Mouse (Mus musculus): ENCODE measurements around the gene Ldb1. TPM values are rescaled to one million over a fixed set of nuclear protein-coding genes. Genes with fewer than 3 reads are reported as not detected.

Ldb1 gene
- total RNA-seq, 2 experiments from 2014 or later = 113 to 119 TPM

DNA sequence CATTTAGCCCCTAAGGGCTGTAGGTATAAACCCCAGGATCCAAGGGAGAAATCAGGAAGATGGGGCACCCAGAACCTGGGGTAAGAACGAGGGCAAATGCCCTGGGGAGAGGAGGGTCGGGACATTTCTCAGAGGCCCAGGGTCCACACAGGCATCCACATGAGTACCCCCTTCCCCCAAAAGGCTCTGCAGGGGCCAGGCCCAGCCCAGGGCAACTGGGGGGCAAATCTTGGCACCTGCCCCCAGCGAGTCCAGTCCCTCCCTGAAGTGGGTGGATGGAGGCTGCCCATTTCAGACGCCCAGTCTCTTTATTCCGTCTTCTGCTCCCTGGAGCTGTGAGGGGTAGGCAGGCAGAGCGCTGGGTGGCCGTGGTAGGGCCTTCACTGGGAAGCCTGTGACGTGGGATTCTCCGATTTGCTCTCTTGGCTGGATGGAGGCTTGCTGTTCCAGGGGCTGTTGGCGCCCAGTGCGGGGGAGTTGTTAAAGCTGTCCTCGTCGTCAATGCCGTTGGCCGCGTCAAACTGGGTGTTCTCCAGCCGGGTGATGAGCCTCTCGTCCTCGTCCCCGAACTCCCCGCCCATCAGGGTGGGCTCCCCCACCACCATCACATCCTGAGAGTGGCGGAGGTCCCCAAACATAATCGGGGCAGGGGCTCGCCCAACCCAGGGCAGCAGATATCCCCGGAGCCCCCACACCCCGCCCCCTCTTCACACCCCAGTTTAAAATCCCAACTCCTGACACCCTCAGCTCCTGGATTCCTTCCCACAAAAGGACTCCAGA is 12.1 kb downstream of the Ldb1 start:
- peak overlapping the region; percentile 53; the same call in 1 of the 2 replicates for H3K27ac ChIP-seq
- TF ChIP-seq CTCF (conservative IDR thresholded peaks at IDR 0.05) = no peak
- peak in 1 of 2 experiments; percentile 51 for DNase-seq (ENCODE audit: low spot score in 2 of 2)
- no peak overlapping the region for H3K4me3 ChIP-seq

- DNase-seq (ENCODE audit: low spot score in 2 of 2) = no peak
- no peak for TF ChIP-seq CTCF (conservative IDR thresholded peaks at IDR 0.05)
- Histone ChIP-seq H3K4me3 (no peak overlapping the region), H3K27ac (no peak overlapping the region)
These were observed 13.2 kb downstream of the Ldb1 start for GRCm38 (mm10) chr19:46031689-46032432.

GRCm38 (mm10) chr19:46030196-46030983 is 14.6 kb downstream of the Ldb1 start:
- DNase-seq (ENCODE audit: low spot score in 2 of 2) = no peak
- no peak for TF ChIP-seq CTCF (conservative IDR thresholded peaks at IDR 0.05)
- Histone ChIP-seq H3K4me3 (no peak overlapping the region), H3K27ac (no peak overlapping the region)

- no peak for TF ChIP-seq CTCF (conservative IDR thresholded peaks at IDR 0.05)
- Histone ChIP-seq H3K4me3 (no peak overlapping the region), H3K27ac (no peak overlapping the region)
- no peak for DNase-seq (ENCODE audit: low spot score in 2 of 2)
These were observed 15.4 kb downstream of the Ldb1 start for GRCm38 (mm10) chr19:46029652-46030051.

DNA sequence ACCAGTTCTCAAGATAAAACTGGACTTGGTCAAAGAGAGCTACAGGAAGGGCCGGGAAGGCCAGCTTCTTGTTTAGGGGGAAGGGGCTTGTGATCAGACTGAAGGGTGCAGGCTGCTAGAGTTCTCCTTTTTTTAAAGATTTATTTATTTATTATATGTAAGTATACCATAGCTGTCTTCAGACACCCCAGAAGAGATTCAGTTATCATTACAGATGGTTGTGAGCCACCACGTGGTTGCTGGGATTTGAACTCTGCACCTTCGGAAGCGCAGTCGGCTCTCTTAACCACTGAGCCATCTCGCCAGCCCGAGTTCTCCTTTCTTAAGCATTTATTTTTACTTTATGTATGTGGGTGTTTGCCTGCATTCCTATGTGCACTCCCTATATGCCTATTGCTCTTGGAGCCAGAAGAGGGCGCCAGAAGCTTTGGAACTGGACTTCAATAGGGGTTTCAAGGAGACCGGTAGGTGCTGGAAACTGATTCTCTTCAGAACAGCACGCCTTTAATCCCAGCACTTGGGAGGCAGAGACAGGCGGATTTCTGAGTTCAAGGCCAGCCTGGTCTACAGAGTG is 16.2 kb downstream of the Ldb1 start:
- no peak for DNase-seq (ENCODE audit: low spot score in 2 of 2)
- H3K27ac ChIP-seq = no peak overlapping the region
- H3K4me3 ChIP-seq = no peak overlapping the region
- peak; percentile 55 for TF ChIP-seq CTCF (conservative IDR thresholded peaks at IDR 0.05)

DNA sequence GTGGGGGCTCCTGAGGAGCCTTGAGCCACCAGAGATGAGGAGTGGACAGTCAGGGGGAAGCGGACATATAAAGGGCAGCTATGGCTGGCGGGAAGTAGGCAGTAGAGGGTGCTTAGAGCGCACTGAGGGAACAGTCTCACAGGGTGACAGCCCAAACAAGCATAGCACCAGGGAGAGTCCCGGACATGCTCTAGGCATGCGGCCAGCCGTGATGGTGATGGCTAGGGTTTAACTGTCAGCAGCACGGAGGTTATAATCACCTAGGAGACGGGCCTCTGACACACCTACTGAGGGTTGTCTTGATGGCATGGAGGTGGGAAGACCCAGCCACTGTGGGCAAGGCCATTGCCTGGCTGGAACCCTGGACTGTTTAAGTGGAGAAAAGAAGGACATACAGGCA is 18.4 kb downstream of the Ldb1 start:
- TF ChIP-seq CTCF (conservative IDR thresholded peaks at IDR 0.05) = no peak
- no peak overlapping the region for H3K27ac ChIP-seq
- DNase-seq (ENCODE audit: low spot score in 2 of 2) = no peak
- H3K4me3 ChIP-seq = no peak overlapping the region

DNA sequence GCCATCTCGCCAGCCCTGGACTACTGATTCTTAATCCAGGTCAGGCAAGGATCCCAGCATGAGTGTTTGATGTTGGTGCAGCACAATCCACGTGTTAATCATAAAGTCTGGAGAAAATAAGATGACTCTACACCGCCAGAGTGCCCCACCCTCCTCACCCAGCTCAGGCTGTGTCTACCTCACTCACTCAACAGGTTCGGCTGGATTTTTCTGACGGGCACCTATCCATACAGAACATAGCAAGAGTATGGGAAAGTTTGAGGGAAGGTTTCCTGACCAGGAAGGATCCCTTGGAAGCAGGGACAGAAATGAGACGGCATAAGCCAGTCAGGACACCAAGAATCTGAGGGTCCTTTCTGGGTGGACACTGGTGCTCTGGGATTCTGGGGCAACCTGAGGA is 20.1 kb downstream of the Ldb1 start:
- no peak overlapping the region for H3K4me3 ChIP-seq
- H3K27ac ChIP-seq = no peak overlapping the region
- TF ChIP-seq CTCF (conservative IDR thresholded peaks at IDR 0.05) = no peak
- DNase-seq (ENCODE audit: low spot score in 2 of 2) = no peak

DNA sequence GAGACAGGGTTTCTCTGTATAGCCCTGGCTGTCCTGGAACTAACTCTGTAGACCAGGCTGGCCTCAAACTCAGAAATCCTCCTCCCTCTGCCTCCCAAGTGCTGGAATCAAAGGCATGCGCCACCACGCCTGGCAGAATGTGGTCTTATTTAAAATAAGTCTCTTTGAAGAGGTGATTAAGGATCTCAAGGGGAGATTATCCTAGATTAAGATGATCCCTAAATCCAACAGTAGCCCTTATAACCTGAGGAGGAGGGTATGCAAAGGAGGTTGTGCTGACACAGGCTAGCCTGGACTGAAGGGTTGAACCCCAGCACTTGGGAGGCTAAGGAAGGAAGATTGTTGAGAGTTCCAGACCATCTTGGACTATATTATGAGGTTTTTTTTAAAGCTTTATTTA is 29.0 kb downstream of the Ldb1 start:
- DNase-seq (ENCODE audit: low spot score in 2 of 2) = no peak
- H3K27ac ChIP-seq = no peak overlapping the region
- H3K4me3 ChIP-seq = no peak overlapping the region
- no peak for TF ChIP-seq CTCF (conservative IDR thresholded peaks at IDR 0.05)

GRCm38 (mm10) chr19:46014572-46015178 is 30.3 kb downstream of the Ldb1 start:
- TF ChIP-seq CTCF (conservative IDR thresholded peaks at IDR 0.05) = peak; percentile 98
- no peak overlapping the region for H3K4me3 ChIP-seq
- peak; percentile 81 to 86 for DNase-seq (ENCODE audit: low spot score in 2 of 2)
- no peak overlapping the region for H3K27ac ChIP-seq

DNA sequence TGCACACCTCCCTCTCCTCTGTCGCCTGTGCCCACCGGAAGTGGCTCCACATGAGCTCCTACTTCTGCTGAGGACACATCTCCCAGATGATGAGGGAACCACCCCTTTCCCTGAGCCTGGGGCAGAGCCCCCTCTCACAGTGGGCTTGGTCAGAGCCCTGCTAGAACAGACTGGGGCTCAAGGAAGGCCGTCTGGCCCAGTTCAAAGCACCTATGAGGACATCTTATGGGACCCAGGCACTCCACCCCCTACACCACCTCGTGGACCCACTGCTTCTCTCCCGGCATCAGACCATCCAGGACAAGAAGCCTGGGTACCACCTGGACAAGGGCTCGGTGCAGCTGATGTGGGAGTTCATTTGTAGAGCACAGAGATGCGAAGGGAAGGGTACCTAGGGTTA is 39.3 kb downstream of the Ldb1 start:
- no peak for TF ChIP-seq CTCF (conservative IDR thresholded peaks at IDR 0.05)
- no peak overlapping the region for H3K4me3 ChIP-seq
- no peak for DNase-seq (ENCODE audit: low spot score in 2 of 2)
- H3K27ac ChIP-seq = no peak overlapping the region

GRCm38 (mm10) chr19:46004814-46005466 is 40.1 kb downstream of the Ldb1 start:
- DNase-seq (ENCODE audit: low spot score in 2 of 2) = no peak
- no peak overlapping the region for H3K4me3 ChIP-seq
- no peak for TF ChIP-seq CTCF (conservative IDR thresholded peaks at IDR 0.05)
- no peak overlapping the region for H3K27ac ChIP-seq
